Mouse (Mus musculus) mature B cell (primary cell): ENCODE results near the gene Ulk3.

Source experiments
- in situ Hi-C: fragments of 300-500 bp; cut with MboI; formaldehyde crosslinking; loops from 2 replicates; pipeline ENCODE4 v1.14.3; 2019

The Ulk3 gene

GRCm38 (mm10) chr9:57644442-57644943, 55.2 kb downstream of the Ulk3 start:
- in situ Hi-C loops = no loop called here

GRCm38 (mm10) chr9:57644944-57645893, 56.0 kb downstream of the Ulk3 start:
- in situ Hi-C loops = no loop called here
